Mouse (Mus musculus) thymus, adult 2 months (tissue): ENCODE measurements around the gene Tpd52l2.

Experiments
- CTCF ChIP-seq: fragments of 200-500 bp; IDR thresholded peaks from 2 replicates; pipeline ENCODE4 v1.5.1; 2012; ENCODE audit warnings: mild to moderate bottlenecking, control low read depth, low read length, moderate library complexity, borderline replicate concordance; ENCODE audit not compliant: control insufficient read depth, poor library complexity, insufficient read depth; ENCODE audit errors: extremely low read depth
- POLR2A ChIP-seq: fragments of 200-500 bp; IDR thresholded peaks from 2 replicates; pipeline ENCODE4 v1.6.1; 2012; ENCODE audit warnings: mild to moderate bottlenecking, low read length, control low read depth, moderate library complexity; ENCODE audit not compliant: control insufficient read depth, poor library complexity, insufficient read depth; ENCODE audit errors: extremely low read depth

DNA sequence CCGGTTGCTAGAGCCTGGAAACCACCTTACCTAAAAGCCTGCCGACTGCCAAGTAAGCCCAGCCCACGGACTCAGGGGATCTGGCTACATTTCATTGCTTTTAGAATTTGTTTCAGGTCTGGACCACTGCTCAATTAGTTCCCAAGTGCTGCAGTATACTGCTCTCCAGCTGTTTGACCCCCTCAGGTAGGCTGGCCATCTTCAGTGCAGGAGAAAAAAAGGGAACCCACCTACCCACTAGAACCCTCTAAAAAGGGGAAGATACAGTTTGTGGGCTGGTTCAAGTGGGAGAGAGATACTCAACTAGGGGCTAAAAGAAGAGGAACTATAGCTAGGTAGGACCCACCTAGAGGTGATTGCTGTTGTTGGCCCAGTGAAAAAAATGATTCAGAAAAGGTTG lies 4.7 kb upstream of the Tpd52l2 start:
- TF ChIP-seq POLR2A (no peak), CTCF (no peak)
